Mouse (Mus musculus) olfactory bulb, adult 2 months (tissue): ENCODE measurements around the gene Shank2.

Source experiments
- CTCF ChIP-seq: fragments of 200-500 bp; IDR thresholded peaks from 2 replicates; pipeline ENCODE4 v1.5.1; 2012; ENCODE audit warnings: low read depth, mild to moderate bottlenecking, low read length, moderate library complexity; ENCODE audit not compliant: insufficient read depth
- POLR2A ChIP-seq: fragments of 200-500 bp; IDR thresholded peaks from 2 replicates; pipeline ENCODE4 v1.6.1; 2012; ENCODE audit warnings: mild to moderate bottlenecking, low read depth, low read length, moderate library complexity; ENCODE audit not compliant: insufficient read depth

DNA sequence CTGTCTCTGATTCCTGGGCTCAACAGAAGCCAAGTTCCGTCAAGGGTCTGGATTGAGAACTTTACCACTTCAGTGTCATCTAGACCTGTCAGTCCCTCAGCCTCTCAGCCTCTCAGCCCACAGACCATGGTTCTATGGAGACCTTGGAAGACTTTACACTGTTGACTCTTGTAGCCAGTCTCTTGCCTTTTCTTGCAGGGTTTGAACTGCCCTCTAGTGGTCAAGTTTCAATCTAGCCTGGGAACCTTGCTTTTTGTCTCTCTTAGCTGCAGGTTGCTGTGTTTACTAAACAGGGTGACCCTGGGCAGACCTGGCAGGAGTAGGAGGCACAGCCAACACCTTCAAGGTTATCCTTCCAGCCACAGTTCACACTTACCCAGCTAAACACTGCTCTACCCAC is 70.5 kb downstream of the Shank2 start:
- no peak for TF ChIP-seq CTCF
- no peak for TF ChIP-seq POLR2A
